Mouse (Mus musculus) erythroblast, embryonic 14.5 days (primary cell): ENCODE results near the gene Kcnt2.

Experiments used
- GATA1 ChIP-seq: IDR thresholded peaks from 2 replicates; pipeline ENCODE4 v1.6.1; 2012; ENCODE audit warnings: low read length, inconsistent platforms, mixed read lengths
- TAL1 ChIP-seq: IDR thresholded peaks from 3 replicates; pipeline ENCODE4 v1.6.1; 2012; ENCODE audit warnings: low read length, inconsistent platforms, mixed read lengths

DNA sequence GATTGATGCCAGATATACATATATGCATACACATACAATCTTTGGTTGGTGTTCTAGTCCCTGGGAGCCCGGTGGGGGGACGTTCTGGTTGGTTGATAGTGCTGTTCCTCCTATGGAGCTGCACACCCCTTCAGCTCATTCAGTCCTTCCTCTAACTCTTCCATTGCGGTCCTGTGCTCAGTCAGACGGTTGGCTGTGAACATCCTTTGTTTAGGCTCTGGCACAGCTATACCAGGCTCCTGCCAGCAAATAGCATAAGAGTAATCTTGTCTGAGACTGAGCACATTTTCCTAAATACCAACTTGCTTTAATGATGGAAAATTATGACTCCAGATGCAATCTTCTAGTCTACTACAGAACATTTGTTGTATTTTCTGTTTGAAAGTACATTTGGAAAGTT, 222.4 kb downstream of the Kcnt2 start:
- TF ChIP-seq GATA1 (no peak), TAL1 (no peak)
